Mouse (Mus musculus): ENCODE results near the gene Ucma. TPM values are rescaled to one million over a fixed set of nuclear protein-coding genes. Genes with fewer than 3 reads are reported as not detected.

The Ucma gene
- polyA plus RNA-seq, 1 experiment from 2014 or later, result not detected

DNA sequence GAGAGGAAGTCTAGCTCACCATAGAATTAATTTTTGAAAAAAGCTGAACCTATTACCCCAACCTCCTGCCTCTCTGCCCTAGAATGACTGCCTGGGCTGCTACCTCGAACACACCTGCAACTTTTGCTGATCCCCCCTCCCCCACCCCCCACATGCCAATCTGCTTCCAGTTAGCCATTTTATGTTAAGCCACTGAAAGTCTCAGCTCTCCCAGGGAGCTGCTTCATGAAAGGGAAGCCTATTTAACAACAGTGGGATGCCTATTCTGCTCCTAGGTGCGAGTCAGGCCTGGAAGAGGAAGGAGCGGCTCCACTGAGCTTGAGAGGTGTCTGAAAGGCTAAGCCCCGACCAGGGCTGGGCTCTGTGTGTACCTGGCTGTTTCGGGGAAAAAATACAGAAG, 8.1 kb downstream of the Ucma start:
- Histone ChIP-seq H3K9me3 (no peaks in the 10 kb centered on the region), H3K4me2 (replicated peaks) (no peak overlapping the region), H3K4me3 (no peak overlapping the region), H3K27me3 (no peaks in the 10 kb centered on the region), H3K9ac (replicated peaks) (no peak overlapping the region), H3K36me3 (no peaks in the 10 kb centered on the region), H3K4me1 (0 out of 2 replicates have a peak, but pooled peaks cover 5% of the 10 kb centered on the region), H3K27ac (replicated peaks) (no peak overlapping the region)
- 27% methylated on average over 5 of the region's 5 CpGs for WGBS
- no peak for ATAC-seq (ENCODE audit: low FRiP score, low read depth)

DNA sequence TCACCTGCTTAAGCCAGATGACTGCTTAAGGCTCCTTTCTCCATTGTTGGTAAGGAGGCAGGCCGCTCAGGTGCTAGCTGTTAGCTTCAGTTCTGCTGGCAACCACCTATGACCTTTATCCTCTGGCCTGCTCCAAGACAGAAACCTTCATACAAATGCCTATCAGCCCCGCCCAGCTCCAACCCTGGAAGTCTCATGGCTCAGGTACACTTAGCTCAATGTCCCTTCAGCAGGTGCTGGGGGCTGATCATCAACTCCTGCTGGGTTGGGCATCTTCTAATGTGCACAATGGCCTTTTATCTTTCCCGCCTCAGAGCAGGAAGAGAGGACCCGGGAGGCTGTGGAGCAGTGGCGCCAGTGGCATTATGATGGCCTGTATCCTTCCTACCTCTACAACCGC, 9.1 kb downstream of the Ucma start:
- Histone ChIP-seq H3K9ac (replicated peaks) (no peak overlapping the region), H3K4me3 (no peak overlapping the region), H3K27me3 (no peaks in the 10 kb centered on the region), H3K9me3 (no peaks in the 10 kb centered on the region), H3K36me3 (no peaks in the 10 kb centered on the region), H3K27ac (replicated peaks) (no peak overlapping the region), H3K4me2 (replicated peaks) (no peak overlapping the region), H3K4me1 (0 out of 2 replicates have a peak, but pooled peaks cover 5% of the 10 kb centered on the region)
- no peak for ATAC-seq (ENCODE audit: low FRiP score, low read depth)
- 90% methylated on average over 6 of the region's 6 CpGs for WGBS

DNA sequence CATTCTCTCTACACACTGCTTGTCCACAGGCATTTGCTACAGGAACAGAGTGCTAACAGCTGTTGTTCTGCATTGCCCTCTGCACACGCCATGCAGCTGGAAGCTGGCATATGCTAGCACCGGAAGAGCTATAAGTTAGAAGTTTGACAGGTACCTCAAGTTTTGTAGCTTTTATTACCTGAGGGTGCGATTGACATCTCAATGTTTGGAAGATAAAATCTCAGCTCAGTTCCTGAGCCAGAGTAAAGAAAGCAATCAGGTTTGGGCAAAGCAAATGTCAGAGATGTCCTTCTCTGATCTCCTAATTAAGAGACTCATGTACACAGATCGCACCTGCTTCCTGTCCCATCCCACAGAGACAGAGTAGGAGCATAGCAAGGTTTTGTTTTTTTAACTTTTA, 10.9 kb downstream of the Ucma start:
- 92% methylated on average over 4 of the region's 4 CpGs for WGBS
- Histone ChIP-seq H3K36me3 (peaks cover 12% of the 10 kb centered on the region), H3K4me3 (no peak overlapping the region), H3K9ac (replicated peaks) (no peak overlapping the region), H3K4me1 (0 out of 2 replicates have a peak, but pooled peaks cover 5% of the 10 kb centered on the region), H3K27ac (replicated peaks) (no peak overlapping the region), H3K9me3 (no peaks in the 10 kb centered on the region), H3K4me2 (replicated peaks) (no peak overlapping the region), H3K27me3 (no peaks in the 10 kb centered on the region)
- ATAC-seq (ENCODE audit: low FRiP score, low read depth), result no peak

DNA sequence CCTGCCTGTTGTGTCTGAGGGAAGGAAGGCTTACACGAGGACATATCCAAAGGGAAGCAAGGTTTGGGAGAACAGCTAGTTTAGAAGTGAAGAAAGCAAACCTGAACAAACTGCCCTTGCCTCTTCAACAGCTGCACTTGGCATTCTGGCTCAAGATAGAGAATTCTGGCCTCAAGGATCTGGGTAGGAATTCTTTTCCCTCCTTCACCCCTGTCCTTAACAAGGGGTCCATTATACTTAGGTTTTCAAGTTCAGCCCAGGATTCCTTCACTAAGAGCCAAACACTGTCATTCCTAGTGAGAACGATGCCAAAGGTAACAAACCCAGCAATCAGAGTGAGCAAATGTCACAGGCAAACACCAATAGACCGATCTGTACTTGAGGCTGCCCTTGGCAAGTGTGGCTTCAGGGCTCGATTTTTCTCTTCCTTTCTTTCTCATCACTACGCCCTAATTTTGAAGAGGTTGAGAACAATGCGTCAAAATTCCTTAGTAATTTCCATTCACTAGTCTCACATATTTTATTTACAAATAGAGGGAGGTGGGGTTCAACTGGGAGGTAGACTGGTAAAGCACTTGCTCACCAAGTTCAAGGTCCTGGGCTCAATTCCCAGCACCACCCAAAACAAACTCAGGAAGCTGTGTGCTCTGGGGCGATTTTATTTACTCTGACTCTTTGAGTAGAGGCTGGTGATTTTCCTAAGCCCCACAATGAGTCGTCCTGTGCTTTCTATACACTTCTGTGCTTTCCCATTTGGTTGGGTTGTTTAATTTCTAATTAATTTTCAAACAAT, 11.7 kb downstream of the Ucma start:
- Histone ChIP-seq H3K4me2 (replicated peaks) (no peak overlapping the region), H3K4me3 (no peak overlapping the region), H3K4me1 (0 out of 2 replicates have a peak, but pooled peaks cover 5% of the 10 kb centered on the region), H3K9me3 (no peaks in the 10 kb centered on the region), H3K9ac (replicated peaks) (no peak overlapping the region), H3K36me3 (peaks cover 15% of the 10 kb centered on the region), H3K27me3 (no peaks in the 10 kb centered on the region), H3K27ac (replicated peaks) (no peak overlapping the region)
- no peak for ATAC-seq (ENCODE audit: low FRiP score, low read depth)
- 86% methylated on average over 8 of the region's 8 CpGs for WGBS

DNA sequence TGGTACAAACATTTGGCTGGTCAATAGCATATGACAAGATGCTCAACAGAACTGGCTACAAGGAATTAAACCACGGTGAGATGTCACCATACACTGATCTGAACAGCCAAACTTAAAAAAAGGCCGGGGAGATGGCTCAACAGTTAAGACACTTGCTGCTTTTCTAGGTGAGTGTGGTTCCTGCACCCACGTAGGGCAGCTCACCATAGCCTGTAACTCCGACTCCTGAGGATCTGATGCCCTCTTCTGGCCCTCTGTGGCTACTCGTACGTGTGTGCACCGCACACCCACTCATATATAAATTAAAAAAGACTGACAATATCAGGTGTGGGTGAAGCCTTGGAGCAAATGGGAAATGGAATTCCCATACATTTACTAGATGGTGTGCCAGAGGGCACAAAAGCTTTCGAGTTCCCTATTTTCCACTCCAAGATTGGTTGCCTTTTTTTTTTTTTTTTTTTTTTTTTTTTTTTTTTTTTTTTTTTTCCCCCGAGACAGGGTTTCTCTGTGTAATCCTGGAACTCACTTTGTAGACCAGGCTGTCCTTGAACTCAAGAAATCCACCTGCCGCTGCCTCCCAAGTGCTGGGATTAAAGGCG, 13.0 kb downstream of the Ucma start:
- ATAC-seq (ENCODE audit: low FRiP score, low read depth), result no peak
- H3K4me3 ChIP-seq, result no peak overlapping the region
- no peaks in the 10 kb centered on the region for H3K27me3 ChIP-seq
- H3K36me3 ChIP-seq, result peaks cover 21% of the 10 kb centered on the region
- no peak overlapping the region for H3K27ac ChIP-seq (replicated peaks)
- H3K9ac ChIP-seq (replicated peaks), result no peak overlapping the region
- no peaks in the 10 kb centered on the region for H3K9me3 ChIP-seq
- 0 out of 2 replicates have a peak, but pooled peaks cover 4% of the 10 kb centered on the region for H3K4me1 ChIP-seq
- 78% methylated on average over 11 of the region's 11 CpGs for WGBS
- H3K4me2 ChIP-seq (replicated peaks), result no peak overlapping the region

DNA sequence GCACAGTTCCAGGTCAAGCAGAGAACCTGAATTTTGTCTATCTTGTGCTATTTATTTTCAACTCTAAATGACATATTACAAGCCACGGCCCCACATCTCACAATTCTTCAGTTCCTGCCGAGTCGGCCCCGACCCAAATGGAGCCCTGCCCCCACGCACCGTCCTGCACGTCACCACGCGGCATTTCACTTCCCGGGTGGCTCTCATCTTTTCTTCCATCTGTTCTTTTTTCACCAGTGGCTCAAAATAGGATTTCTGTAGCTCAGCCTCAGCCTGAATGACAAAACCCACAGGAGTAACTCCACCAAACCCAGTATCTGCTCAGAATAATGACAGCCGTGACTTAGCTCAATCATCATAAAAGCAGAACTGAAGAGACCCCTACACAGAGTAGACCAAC, 17.7 kb downstream of the Ucma start:
- WGBS, result 95% methylated on average over 11 of the region's 11 CpGs
- Histone ChIP-seq H3K4me3 (no peak overlapping the region), H3K36me3 (peaks cover 62% of the 10 kb centered on the region), H3K4me2 (replicated peaks) (no peak overlapping the region), H3K9me3 (no peaks in the 10 kb centered on the region), H3K4me1 (no peaks in the 10 kb centered on the region), H3K27me3 (no peaks in the 10 kb centered on the region), H3K27ac (replicated peaks) (no peak overlapping the region), H3K9ac (replicated peaks) (no peak overlapping the region)
- ATAC-seq (ENCODE audit: low FRiP score, low read depth), result no peak

DNA sequence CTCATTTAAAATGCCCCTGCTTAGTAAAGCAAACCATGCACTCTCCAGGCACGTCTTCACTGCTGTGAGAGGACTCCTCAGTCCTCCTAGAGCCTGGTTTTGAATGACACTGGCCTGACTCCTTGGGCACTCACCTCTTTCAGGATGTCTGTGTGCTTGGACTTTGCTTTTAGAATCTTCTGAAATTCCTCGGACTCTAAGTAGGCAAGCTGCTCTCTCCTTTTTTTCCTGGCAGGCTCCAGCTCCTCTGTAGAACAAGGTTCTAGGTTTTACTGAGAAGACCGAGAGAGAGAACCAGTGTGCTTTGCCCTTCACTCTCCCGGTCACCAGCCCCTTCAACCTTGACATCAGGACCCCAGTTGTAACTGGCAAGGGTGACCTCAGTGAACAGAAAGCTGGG, 18.5 kb downstream of the Ucma start:
- no peaks in the 10 kb centered on the region for H3K4me1 ChIP-seq
- no peak overlapping the region for H3K4me3 ChIP-seq
- H3K36me3 ChIP-seq, result peaks cover 68% of the 10 kb centered on the region
- no peak overlapping the region for H3K27ac ChIP-seq (replicated peaks)
- H3K27me3 ChIP-seq, result no peaks in the 10 kb centered on the region
- H3K9ac ChIP-seq (replicated peaks), result no peak overlapping the region
- H3K4me2 ChIP-seq (replicated peaks), result no peak overlapping the region
- H3K9me3 ChIP-seq, result no peaks in the 10 kb centered on the region
- WGBS, result 86% methylated on average over 4 of the region's 4 CpGs
- no peak for ATAC-seq (ENCODE audit: low FRiP score, low read depth)

DNA sequence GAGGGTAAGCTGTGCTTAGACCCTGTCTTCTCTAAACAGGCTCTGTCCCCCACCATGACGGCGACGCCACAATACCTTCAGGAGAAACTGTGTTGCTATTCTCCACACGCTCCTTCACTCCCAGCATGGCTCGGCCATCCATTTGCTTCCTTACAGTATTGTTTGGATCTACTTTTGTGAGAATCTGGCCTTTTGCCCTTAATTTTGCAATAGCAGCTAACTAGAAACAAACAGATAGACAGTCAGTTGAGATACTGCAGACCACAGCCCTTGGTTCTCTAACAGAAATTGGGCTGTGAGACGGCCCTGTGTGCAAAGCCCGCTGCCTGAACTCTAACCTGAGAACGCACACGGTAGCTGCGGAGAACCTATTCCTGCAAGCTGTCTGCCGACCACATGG, 19.7 kb downstream of the Ucma start:
- Histone ChIP-seq H3K36me3 (peaks cover 77% of the 10 kb centered on the region), H3K9me3 (no peaks in the 10 kb centered on the region), H3K4me1 (no peaks in the 10 kb centered on the region), H3K27me3 (no peaks in the 10 kb centered on the region), H3K4me3 (no peak overlapping the region), H3K4me2 (replicated peaks) (no peak overlapping the region), H3K9ac (replicated peaks) (no peak overlapping the region), H3K27ac (replicated peaks) (no peak overlapping the region)
- 94% methylated on average over 11 of the region's 11 CpGs for WGBS
- ATAC-seq (ENCODE audit: low FRiP score, low read depth), result no peak

DNA sequence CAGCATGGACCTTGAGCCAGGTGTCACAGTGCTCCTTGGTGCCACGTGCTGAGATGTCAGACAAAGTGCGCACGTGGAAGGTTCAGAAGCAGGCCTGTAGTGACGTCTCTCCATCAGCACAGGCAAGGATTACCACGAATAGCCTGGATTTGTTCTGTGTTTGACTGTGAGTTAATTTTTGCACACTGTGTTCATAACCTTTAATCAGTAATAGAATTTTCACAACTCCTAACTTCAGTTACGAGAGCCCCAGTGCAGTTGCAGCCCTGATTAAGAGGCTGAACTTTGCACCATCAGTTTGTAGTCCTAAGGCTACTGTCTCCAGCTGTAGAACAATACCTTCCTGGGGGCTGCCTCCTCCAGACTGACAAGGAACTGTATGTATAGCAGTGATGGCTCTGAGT, 20.5 kb downstream of the Ucma start:
- Histone ChIP-seq H3K9ac (replicated peaks) (no peak overlapping the region), H3K27me3 (no peaks in the 10 kb centered on the region), H3K4me3 (no peak overlapping the region), H3K27ac (replicated peaks) (no peak overlapping the region), H3K9me3 (no peaks in the 10 kb centered on the region), H3K4me1 (no peaks in the 10 kb centered on the region), H3K36me3 (peaks cover 76% of the 10 kb centered on the region), H3K4me2 (replicated peaks) (no peak overlapping the region)
- ATAC-seq (ENCODE audit: low FRiP score, low read depth), result no peak
- 91% methylated on average over 6 of the region's 6 CpGs for WGBS

DNA sequence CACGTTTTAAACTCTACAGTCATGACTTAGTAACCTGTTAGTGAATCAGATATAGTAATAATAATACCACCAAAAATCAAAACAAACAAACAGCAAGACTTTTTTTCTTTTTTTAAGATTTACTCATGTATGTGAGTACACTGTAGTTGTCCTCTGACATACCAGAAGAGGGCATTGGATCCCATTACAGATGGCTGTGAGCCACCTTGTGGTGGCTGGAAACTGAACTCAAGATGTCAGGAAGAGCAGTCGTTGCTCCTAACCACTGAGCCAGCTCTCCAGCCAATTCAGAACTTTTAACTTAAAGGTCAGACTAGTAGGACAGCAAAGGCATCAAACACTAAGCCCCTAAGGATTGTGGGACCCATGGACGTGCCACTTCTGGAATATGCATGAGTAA, 23.0 kb downstream of the Ucma start:
- Histone ChIP-seq H3K27me3 (no peaks in the 10 kb centered on the region), H3K4me2 (replicated peaks) (no peak overlapping the region), H3K9me3 (no peaks in the 10 kb centered on the region), H3K4me1 (no peaks in the 10 kb centered on the region), H3K27ac (replicated peaks) (no peak overlapping the region), H3K4me3 (no peak overlapping the region), H3K36me3 (peaks cover 78% of the 10 kb centered on the region), H3K9ac (replicated peaks) (no peak overlapping the region)
- 84% methylated on average over 3 of the region's 3 CpGs for WGBS
- no peak for ATAC-seq (ENCODE audit: low FRiP score, low read depth)

DNA sequence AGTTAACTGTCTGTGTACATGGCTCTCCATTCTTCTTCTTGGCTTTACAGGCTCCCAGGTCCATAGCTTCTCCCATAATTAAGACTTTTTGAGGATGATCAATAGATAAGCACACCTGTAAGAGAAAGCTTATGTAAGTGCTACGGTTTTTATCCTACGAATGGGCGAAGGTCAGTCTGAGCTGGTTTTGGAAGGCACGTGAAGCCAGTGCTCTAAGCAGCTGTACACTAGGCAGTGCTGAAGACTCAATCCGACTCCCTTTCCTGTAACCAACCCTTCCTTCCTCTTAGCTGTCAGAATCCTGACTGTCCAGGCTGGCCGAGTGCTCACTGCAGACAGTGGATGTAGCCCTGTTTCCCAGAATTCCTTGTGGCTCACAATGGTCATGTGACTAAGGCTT, 25.3 kb downstream of the Ucma start:
- ATAC-seq (ENCODE audit: low FRiP score, low read depth), result no peak
- no peak overlapping the region for H3K4me2 ChIP-seq (replicated peaks)
- no peaks in the 10 kb centered on the region for H3K4me1 ChIP-seq
- H3K9me3 ChIP-seq, result no peaks in the 10 kb centered on the region
- H3K4me3 ChIP-seq, result no peak overlapping the region
- H3K27ac ChIP-seq (replicated peaks), result no peak overlapping the region
- peaks cover 70% of the 10 kb centered on the region for H3K36me3 ChIP-seq
- no peak overlapping the region for H3K9ac ChIP-seq (replicated peaks)
- no peaks in the 10 kb centered on the region for H3K27me3 ChIP-seq
- WGBS, result 95% methylated on average over 6 of the region's 6 CpGs

DNA sequence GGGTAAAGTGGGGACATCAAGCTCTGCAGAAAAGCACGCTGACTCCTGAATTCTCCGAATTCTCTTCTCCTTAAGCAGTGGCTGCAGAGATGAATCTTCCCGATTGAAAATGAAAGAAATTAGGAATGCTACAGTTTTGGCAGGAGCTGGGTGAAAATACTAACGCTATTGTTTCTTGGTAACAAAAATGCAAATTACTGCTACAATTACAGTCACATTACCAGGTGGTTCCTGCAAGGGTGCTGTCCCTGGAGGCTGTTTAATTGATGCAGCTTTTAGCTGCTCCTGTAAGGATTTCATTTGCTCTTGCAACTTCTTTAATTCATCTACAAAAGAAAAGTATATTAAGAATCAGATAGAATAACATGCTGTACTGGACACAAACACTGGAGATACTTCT, 31.2 kb downstream of the Ucma start:
- ATAC-seq (ENCODE audit: low FRiP score, low read depth), result no peak
- WGBS, result 93% methylated on average over 4 of the region's 4 CpGs
- H3K36me3 ChIP-seq, result peaks cover 52% of the 10 kb centered on the region

More for the DNA sequence above, 31.2 kb downstream of the Ucma start:
- Histone ChIP-seq H3K4me3 (no peak overlapping the region), H3K27me3 (no peaks in the 10 kb centered on the region), H3K4me2 (replicated peaks) (no peak overlapping the region), H3K9me3 (no peaks in the 10 kb centered on the region), H3K9ac (replicated peaks) (no peak overlapping the region), H3K4me1 (peaks cover 9% of the 10 kb centered on the region), H3K27ac (replicated peaks) (no peak overlapping the region)
